Mouse (Mus musculus) kidney, embryonic 15.5 days (tissue): ENCODE results near the gene R3hdml. TPM values are rescaled to one million over a fixed set of nuclear protein-coding genes. Genes with fewer than 3 reads are reported as not detected.
A peak's percentile ranks its signal among the peaks of the same experiment; 100 is the strongest.

Source experiments
- ATAC-seq: fragments of 200-750 bp; cut with Nextera tagmentation; replicated peaks from 2 replicates; pipeline ENCODE4 v1.8.0; 2017; ENCODE audit warnings: moderate TSS enrichment; ENCODE audit not compliant: low FRiP score
- H3K27ac ChIP-seq: fragments of 300-500 bp; sonication (generic); 2 replicates; pipeline ENCODE4 v1.5.1; 2015; ENCODE audit warnings: mild to moderate bottlenecking, inconsistent platforms
- H3K27me3 ChIP-seq: fragments of 300-500 bp; sonication (generic); 2 replicates; pipeline ENCODE4 v1.6.1; 2015; ENCODE audit warnings: inconsistent platforms
- H3K36me3 ChIP-seq: fragments of 300-500 bp; sonication (generic); 2 replicates; pipeline ENCODE4 v1.6.1; 2015; ENCODE audit warnings: inconsistent platforms
- H3K4me1 ChIP-seq: fragments of 300-500 bp; sonication (generic); 2 replicates; pipeline ENCODE4 v1.6.1; 2015; ENCODE audit warnings: inconsistent platforms
- H3K4me2 ChIP-seq: fragments of 300-500 bp; sonication (generic); 2 replicates; pipeline ENCODE4 v1.6.1; 2015; ENCODE audit warnings: moderate library complexity, mild to moderate bottlenecking, inconsistent platforms
- H3K4me3 ChIP-seq: fragments of 300-500 bp; sonication (generic); replicated peaks from 2 replicates; pipeline ENCODE4 v1.5.1; 2015; ENCODE audit warnings: mild to moderate bottlenecking, inconsistent platforms
- H3K9ac ChIP-seq: fragments of 300-500 bp; sonication (generic); 2 replicates; pipeline ENCODE4 v1.6.1; 2015; ENCODE audit warnings: mild to moderate bottlenecking, inconsistent platforms
- H3K9me3 ChIP-seq: fragments of 300-500 bp; sonication (generic); replicated peaks from 2 replicates; pipeline ENCODE4 v1.6.1; 2016; ENCODE audit warnings: inconsistent platforms
- WGBS: fragments of 180-500 bp; shearing (Covaris S2); methylation state at CpG from one replicate; pipeline ENCODE4 v1.1.7; 2015; ENCODE audit warnings: mixed read lengths; 5-methylcytosine and 5-hydroxymethylcytosine counted together
- polyA plus RNA-seq: library from polyadenylated mRNA; unstranded; fragments of >200 nt; fragmentation: Nextera tagmentation; extraction: Ambion mirVana; gene quantifications from 2 replicates; pipeline ENCODE4 v1.2.1, GENCODE M21; 2015

The R3hdml gene
- polyA plus RNA-seq, 1 experiment from 2014 or later: 34.9 TPM

DNA sequence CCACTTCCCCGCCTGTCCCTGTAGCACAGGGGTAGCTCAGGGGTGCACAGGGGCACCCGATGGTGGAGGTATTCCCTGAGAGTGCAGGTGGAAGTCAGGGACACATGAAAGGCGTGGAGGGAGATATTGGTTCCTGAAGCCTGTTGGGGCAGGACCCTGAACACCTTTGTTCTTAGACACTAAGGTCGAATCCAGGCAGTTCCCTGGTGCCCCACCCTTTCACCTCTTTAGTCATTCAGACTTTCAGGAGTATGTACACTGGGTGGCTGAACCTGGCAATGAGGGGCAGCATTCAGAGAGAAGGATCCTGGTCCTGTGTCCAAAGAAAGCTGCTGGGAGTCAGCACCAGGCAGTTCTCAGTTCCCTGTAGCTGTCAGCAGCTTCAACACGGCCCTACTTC is 29.7 kb upstream of the R3hdml start:
- H3K4me1 ChIP-seq: no peaks in the 10 kb centered on the region
- H3K27me3 ChIP-seq: peaks cover 20% of the 10 kb centered on the region
- H3K9ac ChIP-seq: no peak overlapping the region
- no peak overlapping the region for H3K4me2 ChIP-seq
- H3K27ac ChIP-seq: no peak overlapping the region
- no peak overlapping the region for H3K4me3 ChIP-seq
- H3K36me3 ChIP-seq: 0 out of 2 replicates have a peak, but pooled peaks cover 2% of the 10 kb centered on the region
- no peak for ATAC-seq
- H3K9me3 ChIP-seq: no peaks in the 10 kb centered on the region
- WGBS: 83% methylated on average over 5 of the region's 5 CpGs

DNA sequence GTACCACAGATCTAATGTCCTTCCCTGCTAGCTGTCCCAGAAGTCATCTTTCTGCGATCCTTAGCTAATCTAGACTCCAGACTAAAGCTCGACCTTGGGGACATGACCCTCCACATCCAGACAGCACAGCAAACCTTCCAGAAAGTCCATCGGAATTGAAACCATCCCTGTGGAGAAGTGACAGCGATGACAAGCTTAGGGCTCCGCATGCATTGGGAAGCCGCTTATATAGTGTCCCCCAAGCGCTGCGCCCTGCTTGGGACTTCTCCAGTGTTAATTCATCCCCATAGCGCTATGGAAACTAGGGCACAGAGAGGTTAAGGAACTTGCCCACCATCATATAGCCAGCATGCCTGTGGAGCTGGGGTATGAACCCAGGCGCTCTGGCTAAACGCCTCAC is 29.3 kb upstream of the R3hdml start:
- WGBS: 75% methylated on average over 11 of the region's 11 CpGs
- peaks cover 5% of the 10 kb centered on the region for H3K36me3 ChIP-seq
- no peak for ATAC-seq
- H3K27ac ChIP-seq: no peak overlapping the region
- peaks cover 20% of the 10 kb centered on the region for H3K27me3 ChIP-seq
- H3K9me3 ChIP-seq: no peaks in the 10 kb centered on the region
- no peak overlapping the region for H3K4me3 ChIP-seq
- H3K4me2 ChIP-seq: no peak overlapping the region
- no peak overlapping the region for H3K9ac ChIP-seq
- H3K4me1 ChIP-seq: no peaks in the 10 kb centered on the region

- H3K9ac ChIP-seq: no peak overlapping the region
- no peak overlapping the region for H3K27ac ChIP-seq
- H3K4me1 ChIP-seq: no peaks in the 10 kb centered on the region
- no peak overlapping the region for H3K4me3 ChIP-seq
- no peak overlapping the region for H3K4me2 ChIP-seq
- H3K36me3 ChIP-seq: peaks cover 10% of the 10 kb centered on the region
- H3K27me3 ChIP-seq: peaks cover 15% of the 10 kb centered on the region
- no peak for ATAC-seq
- WGBS: 61% methylated on average over 10 of the region's 10 CpGs
- no peaks in the 10 kb centered on the region for H3K9me3 ChIP-seq
Observed at GRCm38 (mm10) chr2:163463251-163463769, 28.8 kb upstream of the R3hdml start.

DNA sequence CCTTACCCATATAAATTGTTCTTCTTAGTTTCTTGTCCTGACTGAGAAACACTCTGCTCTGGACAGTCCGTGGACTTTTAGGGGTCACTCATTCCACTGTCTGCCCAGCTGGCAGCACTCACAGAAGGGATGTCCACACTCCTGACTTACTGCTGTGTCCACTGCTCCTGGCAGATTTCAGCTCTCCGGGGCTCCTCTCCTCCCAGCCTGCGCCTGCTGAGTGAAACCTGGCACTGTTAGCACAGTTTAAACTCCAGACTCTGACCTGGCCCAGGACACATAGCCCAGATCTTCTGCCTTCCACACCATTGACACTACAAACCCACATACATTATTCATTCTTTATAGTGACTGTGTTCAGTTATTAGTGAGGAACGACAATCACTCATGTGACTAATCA is 28.1 kb upstream of the R3hdml start:
- Histone ChIP-seq H3K4me3 (no peak overlapping the region), H3K27me3 (peaks cover 8% of the 10 kb centered on the region), H3K27ac (no peak overlapping the region), H3K9me3 (no peaks in the 10 kb centered on the region), H3K9ac (no peak overlapping the region), H3K4me1 (no peaks in the 10 kb centered on the region), H3K4me2 (no peak overlapping the region), H3K36me3 (peaks cover 17% of the 10 kb centered on the region)
- 73% methylated on average over 4 of the region's 4 CpGs for WGBS
- ATAC-seq: no peak

DNA sequence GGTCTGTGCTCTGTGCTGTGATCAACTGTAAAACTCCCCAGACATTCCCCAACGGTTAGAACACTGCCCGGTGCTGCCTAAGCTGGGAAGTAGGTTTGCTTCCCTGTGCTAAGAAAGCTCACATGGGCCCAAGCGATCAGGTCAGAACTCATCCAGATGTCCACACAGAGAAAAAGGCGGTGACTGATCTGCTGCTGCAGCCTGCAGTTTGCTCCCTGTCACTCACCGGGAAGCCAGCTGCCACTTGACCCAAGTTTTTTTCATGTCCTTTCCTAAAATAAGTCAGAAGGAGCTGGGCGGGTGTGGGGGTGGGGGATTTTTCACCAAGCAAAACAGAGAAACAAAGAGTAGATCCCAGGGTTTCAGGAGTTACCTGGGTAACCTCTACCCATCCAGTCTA is 27.6 kb upstream of the R3hdml start:
- 65% methylated on average over 6 of the region's 6 CpGs for WGBS
- Histone ChIP-seq H3K4me1 (no peaks in the 10 kb centered on the region), H3K36me3 (peaks cover 23% of the 10 kb centered on the region), H3K4me2 (no peak overlapping the region), H3K4me3 (no peak overlapping the region), H3K9ac (no peak overlapping the region), H3K27me3 (peaks cover 3% of the 10 kb centered on the region), H3K9me3 (no peaks in the 10 kb centered on the region), H3K27ac (no peak overlapping the region)
- ATAC-seq: no peak

DNA sequence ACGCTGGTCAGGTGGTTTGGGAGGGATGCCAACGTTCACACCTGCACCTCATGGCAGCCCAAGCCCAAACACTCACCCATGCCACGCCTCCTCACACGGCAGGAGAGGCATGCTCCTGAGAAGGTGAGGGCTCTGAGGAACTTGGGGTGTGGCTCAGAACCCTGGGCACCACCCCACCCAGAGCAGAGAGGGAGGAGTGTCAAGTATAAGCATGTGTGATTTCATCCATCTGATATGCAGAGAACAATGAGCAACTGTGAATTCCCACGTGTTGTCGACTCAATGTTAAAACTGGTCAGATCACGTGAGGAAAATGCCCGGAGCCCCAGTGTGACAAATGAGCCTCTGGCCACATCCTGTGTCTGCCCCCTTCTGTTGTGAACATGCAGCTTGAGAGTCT is 25.3 kb upstream of the R3hdml start:
- Histone ChIP-seq H3K4me3 (no peak overlapping the region), H3K27me3 (no peaks in the 10 kb centered on the region), H3K4me2 (no peak overlapping the region), H3K9ac (no peak overlapping the region), H3K4me1 (peaks cover 8% of the 10 kb centered on the region), H3K36me3 (peaks cover 26% of the 10 kb centered on the region), H3K9me3 (no peaks in the 10 kb centered on the region), H3K27ac (no peak overlapping the region)
- 78% methylated on average over 8 of the region's 8 CpGs for WGBS
- no peak for ATAC-seq

GRCm38 (mm10) chr2:163467585-163467984 is 24.5 kb upstream of the R3hdml start:
- H3K4me1 ChIP-seq: peaks cover 9% of the 10 kb centered on the region
- no peak overlapping the region for H3K4me3 ChIP-seq
- no peaks in the 10 kb centered on the region for H3K9me3 ChIP-seq
- H3K4me2 ChIP-seq: no peak overlapping the region
- ATAC-seq: no peak
- WGBS: 85% methylated on average over 6 of the region's 6 CpGs
- H3K27me3 ChIP-seq: no peaks in the 10 kb centered on the region
- H3K27ac ChIP-seq: no peak overlapping the region
- peaks cover 26% of the 10 kb centered on the region for H3K36me3 ChIP-seq
- no peak overlapping the region for H3K9ac ChIP-seq

- H3K4me2 ChIP-seq: no peak overlapping the region
- no peaks in the 10 kb centered on the region for H3K27me3 ChIP-seq
- WGBS: 96% methylated on average over 6 of the region's 6 CpGs
- H3K36me3 ChIP-seq: peaks cover 26% of the 10 kb centered on the region
- H3K4me1 ChIP-seq: peaks cover 9% of the 10 kb centered on the region
- no peak overlapping the region for H3K9ac ChIP-seq
- no peak for ATAC-seq
- no peaks in the 10 kb centered on the region for H3K9me3 ChIP-seq
- no peak overlapping the region for H3K27ac ChIP-seq
- no peak overlapping the region for H3K4me3 ChIP-seq
Observed at GRCm38 (mm10) chr2:163468866-163469265, 23.3 kb upstream of the R3hdml start.

GRCm38 (mm10) chr2:163469711-163470110 is 22.4 kb upstream of the R3hdml start:
- no peaks in the 10 kb centered on the region for H3K9me3 ChIP-seq
- peaks cover 9% of the 10 kb centered on the region for H3K4me1 ChIP-seq
- peaks cover 26% of the 10 kb centered on the region for H3K36me3 ChIP-seq
- no peak overlapping the region for H3K9ac ChIP-seq
- no peak overlapping the region for H3K4me2 ChIP-seq
- no peak overlapping the region for H3K4me3 ChIP-seq
- 94% methylated on average over 15 of the region's 15 CpGs for WGBS
- ATAC-seq: no peak
- H3K27ac ChIP-seq: no peak overlapping the region
- H3K27me3 ChIP-seq: no peaks in the 10 kb centered on the region

- H3K4me1 ChIP-seq: peaks cover 9% of the 10 kb centered on the region
- peak overlapping the region; percentile 86 for H3K4me2 ChIP-seq
- no peaks in the 10 kb centered on the region for H3K9me3 ChIP-seq
- H3K9ac ChIP-seq: no peak overlapping the region
- 82% methylated on average over 3 of the region's 3 CpGs for WGBS
- no peak for ATAC-seq
- H3K27ac ChIP-seq: no peak overlapping the region
- H3K36me3 ChIP-seq: peaks cover 26% of the 10 kb centered on the region
- H3K27me3 ChIP-seq: no peaks in the 10 kb centered on the region
- peak overlapping the region; percentile 95 for H3K4me3 ChIP-seq
Observed at GRCm38 (mm10) chr2:163471136-163471535, 21.0 kb upstream of the R3hdml start.

- Histone ChIP-seq H3K4me2 (peak overlapping the region; percentile 86), H3K27me3 (no peaks in the 10 kb centered on the region), H3K36me3 (peaks cover 26% of the 10 kb centered on the region), H3K4me3 (peak overlapping the region; percentile 95), H3K4me1 (peaks cover 9% of the 10 kb centered on the region), H3K27ac (peak overlapping the region; percentile 66), H3K9ac (peak overlapping the region; percentile 75), H3K9me3 (no peaks in the 10 kb centered on the region)
- ATAC-seq: peak; percentile 83
- WGBS: 4% methylated on average over 36 of the region's 36 CpGs
Observed at GRCm38 (mm10) chr2:163471710-163472465, 20.2 kb upstream of the R3hdml start.

DNA sequence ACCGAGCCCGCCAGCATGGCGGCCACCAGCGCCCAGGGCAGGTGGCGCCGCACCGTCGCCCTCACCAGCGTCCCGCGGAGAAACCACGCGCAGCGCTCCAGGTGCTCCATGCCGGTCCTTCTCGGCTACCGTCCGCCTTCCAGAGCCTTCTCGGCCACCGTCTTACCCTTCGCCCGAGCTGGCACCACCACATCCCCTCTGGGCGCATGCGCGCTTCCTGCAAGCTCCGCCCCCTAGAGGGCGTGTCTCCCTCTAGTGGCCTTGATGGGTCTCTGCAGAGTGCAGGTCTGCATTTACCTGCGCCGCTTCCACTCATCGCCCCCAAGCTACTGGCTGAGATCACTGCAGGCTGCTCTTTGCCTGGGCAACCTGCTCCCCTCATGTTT is 19.7 kb upstream of the R3hdml start, which contains the start of gene Fitm2:
TSS of gene Fitm2 (minus strand) at position 164 of the 386 bp plus-strand sequence.
- Histone ChIP-seq H3K4me3 (peak within 1 kb of the TSS; percentile 95), H3K9me3 (no peaks in the 10 kb centered on the region), H3K4me1 (peaks cover 9% of the 10 kb centered on the region), H3K4me2 (peak within 1 kb of the TSS; percentile 86), H3K36me3 (peaks cover 23% of the 10 kb centered on the region), H3K9ac (peak within 1 kb of the TSS; percentile 75), H3K27me3 (no peaks in the 10 kb centered on the region), H3K27ac (peak within 1 kb of the TSS; percentile 66)
- ATAC-seq: peak; percentile 95
- 0% methylated on average over 30 of the region's 30 CpGs for WGBS
